Mouse (Mus musculus) kidney, embryonic 16.5 days (tissue): ENCODE results near the gene H2afy. TPM values are rescaled to one million over a fixed set of nuclear protein-coding genes. Genes with fewer than 3 reads are reported as not detected.
A peak's percentile ranks its signal among the peaks of the same experiment; 100 is the strongest.

Experiments
- ATAC-seq: fragments of 200-750 bp; cut with Nextera tagmentation; 2 replicates; pipeline ENCODE4 v1.8.0; 2017; ENCODE audit warnings: moderate TSS enrichment; ENCODE audit not compliant: low FRiP score, low TSS enrichment
- H3K27ac ChIP-seq: fragments of 300-500 bp; sonication (generic); 2 replicates; pipeline ENCODE4 v1.5.1; 2014; ENCODE audit warnings: low read length
- H3K27me3 ChIP-seq: fragments of 300-500 bp; sonication (generic); 2 replicates; pipeline ENCODE4 v1.6.1; 2014; ENCODE audit warnings: low read length, control low read depth, mixed read lengths; ENCODE audit not compliant: insufficient read depth
- H3K36me3 ChIP-seq: fragments of 300-500 bp; sonication (generic); 2 replicates; pipeline ENCODE4 v1.6.1; 2014; ENCODE audit warnings: low read length, control low read depth, mixed read lengths; ENCODE audit not compliant: insufficient read depth
- H3K4me1 ChIP-seq: fragments of 300-500 bp; sonication (generic); 2 replicates; pipeline ENCODE4 v1.6.1; 2014; ENCODE audit warnings: low read length, control low read depth, mixed read lengths; ENCODE audit not compliant: insufficient read depth
- H3K4me2 ChIP-seq: fragments of 300-500 bp; sonication (generic); replicated peaks from 2 replicates; pipeline ENCODE4 v1.6.1; 2014; ENCODE audit warnings: low read depth, low read length
- H3K4me3 ChIP-seq: fragments of 300-500 bp; sonication (generic); 2 replicates; pipeline ENCODE4 v1.5.1; 2014; ENCODE audit warnings: mild to moderate bottlenecking, low read length
- H3K9ac ChIP-seq: fragments of 300-500 bp; sonication (generic); replicated peaks from 2 replicates; pipeline ENCODE4 v1.6.1; 2014; ENCODE audit warnings: low read length
- H3K9me3 ChIP-seq: fragments of 300-500 bp; sonication (generic); 2 replicates; pipeline ENCODE4 v1.6.1; 2016; ENCODE audit warnings: low read length, control low read depth
- whole genome bisulfite sequencing: fragments of 180-500 bp; shearing (Covaris S2); extraction: QIAGEN DNeasy Blood & Tissue Kit; methylation state at CpG from one replicate; pipeline ENCODE4 v1.1.7; 2014; 5-methylcytosine and 5-hydroxymethylcytosine counted together
- polyA plus RNA-seq: library from polyadenylated mRNA; unstranded; fragments of >200 nt; fragmentation: Nextera tagmentation; extraction: Ambion mirVana; gene quantifications from 2 replicates; pipeline ENCODE4 v1.2.1, GENCODE M21; 2015

The H2afy gene
- polyA plus RNA-seq, 1 experiment from 2014 or later: 367 TPM

GRCm38 (mm10) chr13:56134631-56135181 lies 1.5 kb downstream of the H2afy start:
- H3K4me3 ChIP-seq: peak overlapping the region; percentile 92
- ATAC-seq: peak; percentile 44
- WGBS: under 1% methylated on average over 44 of the region's 50 CpGs

GRCm38 (mm10) chr13:56134031-56134430 lies 2.1 kb downstream of the H2afy start:
- ATAC-seq: no peak
- Histone ChIP-seq H3K4me2 (peak overlapping the region; percentile 84), H3K4me1 (peaks cover 32% of the 10 kb centered on the region), H3K9me3 (no peaks in the 10 kb centered on the region), H3K27ac (no peak overlapping the region; the same call in 1 of the 2 replicates), H3K9ac (peak overlapping the region; percentile 99), H3K27me3 (no peaks in the 10 kb centered on the region), H3K36me3 (0 out of 2 replicates have a peak, but pooled peaks cover 4% of the 10 kb centered on the region), H3K4me3 (peak overlapping the region; percentile 92)
- WGBS: 23% methylated on average over 5 of the region's 5 CpGs

More at GRCm38 (mm10) chr13:56134631-56135181, 1.5 kb downstream of the H2afy start:
- peaks cover 32% of the 10 kb centered on the region for H3K4me1 ChIP-seq
- H3K27ac ChIP-seq: peak overlapping the region; percentile 93
- H3K27me3 ChIP-seq: no peaks in the 10 kb centered on the region
- peak overlapping the region; percentile 99 for H3K9ac ChIP-seq
- H3K9me3 ChIP-seq: no peaks in the 10 kb centered on the region
- H3K4me2 ChIP-seq: peak overlapping the region; percentile 84
- 0 out of 2 replicates have a peak, but pooled peaks cover 4% of the 10 kb centered on the region for H3K36me3 ChIP-seq

GRCm38 (mm10) chr13:56132941-56133340 lies 3.2 kb downstream of the H2afy start:
- H3K27ac ChIP-seq: no peak overlapping the region
- H3K36me3 ChIP-seq: peaks cover 8% of the 10 kb centered on the region
- H3K27me3 ChIP-seq: no peaks in the 10 kb centered on the region
- peak overlapping the region; percentile 84; the same call in 1 of the 2 replicates for H3K4me2 ChIP-seq
- WGBS: 72% methylated on average over 7 of the region's 7 CpGs
- H3K4me3 ChIP-seq: no peak overlapping the region
- H3K4me1 ChIP-seq: peaks cover 32% of the 10 kb centered on the region
- no peak overlapping the region; the same call in none of the 2 replicates for H3K9ac ChIP-seq
- no peak for ATAC-seq
- H3K9me3 ChIP-seq: no peaks in the 10 kb centered on the region

- no peak overlapping the region for H3K9ac ChIP-seq
- H3K4me1 ChIP-seq: peaks cover 32% of the 10 kb centered on the region
- H3K27me3 ChIP-seq: no peaks in the 10 kb centered on the region
- no peaks in the 10 kb centered on the region for H3K9me3 ChIP-seq
- 52% methylated on average over 11 of the region's 11 CpGs for WGBS
- no peak overlapping the region for H3K4me3 ChIP-seq
- peak overlapping the region; percentile 84; the same call in 1 of the 2 replicates for H3K4me2 ChIP-seq
- H3K36me3 ChIP-seq: peaks cover 13% of the 10 kb centered on the region
- ATAC-seq: no peak
- no peak overlapping the region for H3K27ac ChIP-seq
Observed at GRCm38 (mm10) chr13:56132326-56132936, 3.7 kb downstream of the H2afy start.

- no peak overlapping the region for H3K27ac ChIP-seq
- H3K9me3 ChIP-seq: no peaks in the 10 kb centered on the region
- WGBS: 48% methylated on average over 8 of the region's 8 CpGs
- H3K9ac ChIP-seq: no peak overlapping the region
- ATAC-seq: no peak
- no peak overlapping the region for H3K4me3 ChIP-seq
- peaks cover 32% of the 10 kb centered on the region for H3K36me3 ChIP-seq
- H3K4me1 ChIP-seq: peaks cover 25% of the 10 kb centered on the region
- no peak overlapping the region for H3K4me2 ChIP-seq
- H3K27me3 ChIP-seq: no peaks in the 10 kb centered on the region
Observed at GRCm38 (mm10) chr13:56130544-56130943, 5.6 kb downstream of the H2afy start.

GRCm38 (mm10) chr13:56129578-56129977 lies 6.6 kb downstream of the H2afy start:
- WGBS: 90% methylated on average over 3 of the region's 3 CpGs
- no peaks in the 10 kb centered on the region for H3K27me3 ChIP-seq
- H3K9ac ChIP-seq: no peak overlapping the region
- ATAC-seq: no peak
- H3K36me3 ChIP-seq: peaks cover 41% of the 10 kb centered on the region
- H3K4me2 ChIP-seq: no peak overlapping the region
- H3K4me1 ChIP-seq: peaks cover 24% of the 10 kb centered on the region
- H3K27ac ChIP-seq: no peak overlapping the region
- no peaks in the 10 kb centered on the region for H3K9me3 ChIP-seq
- H3K4me3 ChIP-seq: no peak overlapping the region

- no peaks in the 10 kb centered on the region for H3K9me3 ChIP-seq
- H3K9ac ChIP-seq: no peak overlapping the region
- H3K27ac ChIP-seq: no peak overlapping the region
- 71% methylated on average over 4 of the region's 4 CpGs for WGBS
- H3K4me1 ChIP-seq: peaks cover 22% of the 10 kb centered on the region
- H3K36me3 ChIP-seq: peaks cover 45% of the 10 kb centered on the region
- no peak for ATAC-seq
- H3K27me3 ChIP-seq: no peaks in the 10 kb centered on the region
- no peak overlapping the region for H3K4me2 ChIP-seq
- H3K4me3 ChIP-seq: no peak overlapping the region
Observed at GRCm38 (mm10) chr13:56129014-56129413, 7.1 kb downstream of the H2afy start.

- no peak overlapping the region for H3K4me3 ChIP-seq
- WGBS: 88% methylated on average over 10 of the region's 10 CpGs
- no peak overlapping the region for H3K27ac ChIP-seq
- H3K9ac ChIP-seq: no peak overlapping the region
- no peak for ATAC-seq
- H3K9me3 ChIP-seq: no peaks in the 10 kb centered on the region
- no peaks in the 10 kb centered on the region for H3K27me3 ChIP-seq
- no peak overlapping the region for H3K4me2 ChIP-seq
- peaks cover 61% of the 10 kb centered on the region for H3K36me3 ChIP-seq
- no peaks in the 10 kb centered on the region for H3K4me1 ChIP-seq
Observed at GRCm38 (mm10) chr13:56125632-56126031, 10.5 kb downstream of the H2afy start.

GRCm38 (mm10) chr13:56123075-56123474 lies 13.1 kb downstream of the H2afy start:
- Histone ChIP-seq H3K9me3 (no peaks in the 10 kb centered on the region), H3K27me3 (no peaks in the 10 kb centered on the region), H3K36me3 (peaks cover 67% of the 10 kb centered on the region), H3K27ac (no peak overlapping the region), H3K4me1 (peaks cover 13% of the 10 kb centered on the region), H3K9ac (no peak overlapping the region), H3K4me2 (no peak overlapping the region), H3K4me3 (no peak overlapping the region)
- no peak for ATAC-seq
- 90% methylated on average over 5 of the region's 5 CpGs for WGBS
